Mouse (Mus musculus) 3T3-L1 (cell line): ENCODE results near the gene Hoxc5.

Experiments used
- DNase-seq: peaks from one replicate; pipeline ENCODE4 v3.0.0-alpha.2; 2015; ENCODE audit warnings: low read depth, low spot score

Gene Hoxc5

DNA sequence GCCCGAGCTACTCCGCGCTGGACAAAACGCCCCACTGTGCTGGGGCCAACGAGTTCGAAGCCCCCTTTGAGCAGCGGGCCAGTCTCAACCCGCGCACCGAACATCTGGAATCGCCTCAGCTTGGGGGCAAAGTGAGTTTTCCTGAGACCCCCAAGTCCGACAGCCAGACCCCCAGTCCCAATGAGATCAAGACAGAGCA, at the start of gene Hoxc5:
Gene Hoxc5, plus strand, starts transcription at position 132 of the 199 bp plus-strand sequence.
- no peak for DNase-seq

DNA sequence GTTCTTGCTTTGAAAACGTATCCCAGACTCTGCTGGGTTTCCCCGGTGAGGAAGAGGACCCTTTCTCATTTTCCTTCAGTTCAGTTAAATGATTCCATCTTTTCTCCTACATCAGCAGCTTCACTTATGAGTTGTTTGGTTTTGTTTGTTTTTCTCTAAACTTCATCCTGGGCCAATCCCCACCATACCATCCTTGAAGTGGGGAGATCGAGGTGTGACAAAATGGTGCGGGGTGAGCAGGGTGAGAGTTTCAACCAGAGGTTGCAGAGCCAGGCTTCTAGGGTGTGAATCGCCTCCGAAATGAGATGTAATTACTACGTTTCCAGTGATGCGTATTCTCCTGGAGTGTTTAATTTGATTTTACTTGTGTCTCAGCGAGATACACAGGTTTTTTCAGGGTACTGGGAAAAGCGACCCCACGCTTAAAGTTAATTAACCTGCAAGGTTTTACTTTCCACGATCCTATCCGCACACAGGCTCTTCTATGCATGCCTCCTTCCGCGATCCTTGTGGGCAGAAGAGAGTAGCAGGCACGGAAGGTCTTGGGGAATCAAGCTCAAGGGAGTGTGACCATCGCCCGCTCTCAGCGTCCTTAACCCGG, 49.2 kb upstream of the Hoxc5 start:
- DNase-seq = no peak

GRCm38 (mm10) chr15:102918611-102919265, 48.5 kb upstream of the Hoxc5 start:
- DNase-seq = no peak

GRCm38 (mm10) chr15:102919336-102920180, 47.7 kb upstream of the Hoxc5 start:
- DNase-seq = no peak

DNA sequence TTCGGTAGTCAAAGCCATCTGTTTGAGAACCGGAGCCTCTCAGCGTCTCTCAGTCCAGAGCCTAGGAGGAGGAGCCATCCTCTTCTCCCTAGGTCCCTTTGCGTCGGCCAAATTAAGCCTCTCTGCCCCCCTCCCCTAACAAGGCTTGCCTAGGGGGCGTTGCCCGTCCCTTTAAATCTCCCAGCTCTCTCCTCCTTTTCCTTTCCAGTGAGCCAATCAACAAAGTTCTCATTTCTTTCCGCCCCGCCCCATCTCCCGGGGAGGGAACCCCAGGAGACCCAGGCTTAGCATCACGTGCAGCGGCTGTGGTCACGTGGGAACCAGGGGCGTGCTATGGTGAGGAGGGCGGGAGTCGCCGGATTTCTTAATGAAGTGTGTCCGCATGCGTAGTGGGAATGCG, 46.6 kb upstream of the Hoxc5 start:
- DNase-seq = peak; percentile 91

- DNase-seq = no peak
These were observed 45.9 kb upstream of the Hoxc5 start, which contains the start of gene Hoxc13 for GRCm38 (mm10) chr15:102921053-102922011. Gene Hoxc13 (plus strand): TSS chr15:102921103.

GRCm38 (mm10) chr15:102922012-102922362, 45.3 kb upstream of the Hoxc5 start:
- peak; percentile 26 for DNase-seq

- no peak for DNase-seq
These were observed 44.4 kb upstream of the Hoxc5 start for GRCm38 (mm10) chr15:102922636-102923500.

GRCm38 (mm10) chr15:102927032-102927645, 40.1 kb upstream of the Hoxc5 start:
- no peak for DNase-seq

GRCm38 (mm10) chr15:102931706-102932358, 35.4 kb upstream of the Hoxc5 start:
- no peak for DNase-seq

DNA sequence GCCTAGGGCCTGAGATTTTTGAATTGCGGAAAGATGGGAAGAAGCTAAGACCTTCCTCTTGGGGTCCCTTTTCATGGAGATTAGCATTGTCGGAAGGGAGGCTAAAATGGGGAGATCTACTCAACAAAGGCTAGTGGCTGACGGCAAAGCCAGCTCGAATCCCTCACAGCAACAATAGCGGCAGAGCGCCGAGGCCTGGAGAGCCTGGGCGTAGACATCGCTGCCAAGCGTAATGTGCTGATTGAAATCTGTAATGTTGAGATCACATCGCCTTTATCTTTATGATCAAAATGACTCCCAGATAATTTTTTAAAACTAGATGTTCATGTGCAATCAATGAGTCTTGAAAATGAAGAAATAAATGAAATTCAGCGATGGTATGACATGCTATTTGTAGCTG, 32.8 kb upstream of the Hoxc5 start:
- DNase-seq = no peak

- peak; percentile 61 for DNase-seq
These were observed 32.3 kb upstream of the Hoxc5 start for GRCm38 (mm10) chr15:102934897-102935296.

GRCm38 (mm10) chr15:102936279-102936972, 30.8 kb upstream of the Hoxc5 start, which contains the start of gene Hoxc12:
Gene Hoxc12 (plus strand): TSS chr15:102936757.
- DNase-seq = no peak

DNA sequence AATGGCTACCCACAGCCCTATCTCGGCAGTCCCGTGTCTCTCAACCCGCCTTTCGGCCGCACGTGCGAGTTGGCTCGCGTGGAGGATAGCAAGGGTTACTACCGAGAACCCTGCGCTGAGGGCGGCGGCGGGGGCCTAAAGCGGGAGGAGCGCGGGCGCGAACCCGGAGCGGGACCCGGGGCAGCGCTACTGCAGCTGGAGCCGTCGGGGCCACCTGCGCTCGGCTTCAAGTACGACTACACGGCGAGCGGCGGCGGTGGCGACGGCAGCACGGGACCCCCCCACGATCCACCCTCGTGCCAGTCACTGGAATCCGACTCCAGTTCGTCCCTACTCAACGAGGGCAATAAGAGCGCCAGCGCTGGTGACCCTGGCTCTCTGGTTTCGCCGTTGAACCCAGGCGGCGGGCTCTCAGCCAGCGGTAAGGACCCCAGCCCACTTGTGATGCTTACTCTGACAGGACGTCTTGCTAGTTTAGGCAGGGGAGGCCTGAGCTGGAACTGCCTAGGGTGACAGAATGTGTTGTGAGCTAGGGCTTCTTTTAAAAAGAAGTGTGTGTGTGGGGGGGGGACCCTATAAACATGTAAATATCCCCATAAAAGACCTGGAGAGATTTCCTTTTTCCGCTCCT, 30.1 kb upstream of the Hoxc5 start:
- DNase-seq = no peak

GRCm38 (mm10) chr15:102939256-102940155, 27.7 kb upstream of the Hoxc5 start:
- DNase-seq = no peak

- DNase-seq = peak; percentile 66
These were observed 24.3 kb upstream of the Hoxc5 start for GRCm38 (mm10) chr15:102942739-102943467.

DNA sequence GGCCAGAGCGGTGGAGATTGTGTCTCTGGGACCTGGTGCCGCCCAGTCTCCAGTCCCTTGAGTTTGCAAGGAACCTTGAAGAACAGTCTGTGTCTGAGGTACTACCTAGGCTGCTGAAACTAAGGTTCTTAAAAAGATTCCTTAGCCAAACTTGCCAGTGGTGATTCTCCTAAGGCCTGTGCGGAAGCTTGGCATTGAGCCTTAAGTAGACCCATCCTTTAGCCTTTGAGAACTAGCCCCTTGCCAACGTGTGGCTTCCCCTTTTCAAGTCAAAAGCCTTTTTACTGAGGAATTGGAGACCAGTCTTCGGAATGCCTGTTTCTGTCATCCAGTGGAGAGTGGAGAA, 23.8 kb upstream of the Hoxc5 start:
- no peak for DNase-seq
